Mouse (Mus musculus) testis, adult 2 months (tissue): ENCODE results near the gene Fto.

Experiments
- CTCF ChIP-seq: fragments of 200-500 bp; IDR thresholded peaks from 2 replicates; pipeline ENCODE4 v1.5.1; 2012; ENCODE audit warnings: low read depth, mild to moderate bottlenecking, inconsistent platforms, low read length, moderate library complexity; ENCODE audit not compliant: control insufficient read depth, insufficient read depth, insufficient replicate concordance
- POLR2A ChIP-seq: fragments of 200-500 bp; IDR thresholded peaks from 2 replicates; pipeline ENCODE4 v1.6.1; 2012; ENCODE audit warnings: low read depth, mild to moderate bottlenecking, inconsistent platforms, low read length, moderate library complexity; ENCODE audit not compliant: control insufficient read depth

GRCm38 (mm10) chr8:91541229-91541628 is 227.9 kb downstream of the Fto start:
- TF ChIP-seq POLR2A (no peak), CTCF (no peak)
